Mouse (Mus musculus): ENCODE measurements around the gene Pth. TPM values are rescaled to one million over a fixed set of nuclear protein-coding genes. Genes with fewer than 3 reads are reported as not detected.

Gene Pth
- polyA plus RNA-seq (2012): not detected in 2 replicates

GRCm38 (mm10) chr7:113388470-113388869 is at the start of gene Pth:
Gene Pth, minus strand, starts transcription at chr7:113388570.

DNA sequence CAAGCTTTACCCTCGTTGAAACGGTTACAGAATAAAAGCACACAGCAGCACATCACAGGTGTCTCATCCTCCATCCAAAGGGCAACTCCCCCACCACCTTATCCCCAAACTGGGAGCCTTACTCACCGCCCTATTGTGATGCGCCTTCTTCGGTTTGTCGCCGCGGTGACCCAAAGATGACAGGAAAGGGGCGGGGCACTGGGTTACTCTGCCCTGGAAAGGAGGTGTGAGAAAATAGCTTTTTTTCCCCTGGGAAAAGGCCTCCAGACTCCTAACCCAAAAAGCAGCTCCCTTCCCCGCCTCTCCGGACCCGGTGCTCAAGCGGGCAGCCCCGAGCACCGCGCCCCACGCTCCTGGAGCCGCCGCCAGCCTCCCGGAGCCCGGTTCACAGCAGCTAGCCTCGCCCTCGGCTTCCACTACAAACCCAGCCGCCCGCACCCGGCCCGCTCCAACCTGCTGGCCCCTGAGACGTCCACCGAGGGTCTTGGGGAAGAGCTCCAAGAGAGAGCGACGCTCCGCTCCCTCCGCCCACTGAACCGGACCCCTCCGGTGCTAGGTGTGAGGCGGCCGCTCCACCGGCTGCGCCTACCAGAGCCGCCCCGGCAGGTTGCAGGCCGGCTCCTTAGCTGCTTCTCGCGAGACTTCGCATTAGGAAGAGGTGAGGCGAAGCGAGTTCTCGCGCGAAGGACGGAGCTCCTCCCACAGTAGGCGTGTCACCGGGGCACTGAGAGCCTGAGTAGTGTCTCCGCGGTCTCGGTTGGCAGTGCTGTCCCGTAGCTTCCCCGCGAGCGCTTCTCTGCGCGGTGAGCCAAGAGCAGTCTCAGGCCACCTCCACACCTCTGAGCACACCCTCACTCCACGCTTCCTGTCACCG is 19.4 kb downstream of the Pth start, which contains the start of gene Btbd10:
Gene Btbd10 (minus strand): TSS at position 647 of the 874 bp plus-strand sequence.

Other genes starting within 250 kb of the Pth start
- 2.3 TPM in 2 replicates for gene Arntl, start 181.1 kb downstream of the Pth start, polyA plus RNA-seq (2012)
- 9.2 and 12.3 TPM in 2 replicates for gene Btbd10, start 19.2 kb downstream of the Pth start, polyA plus RNA-seq (2012)
- gene Far1, start 125.3 kb upstream of the Pth start, polyA plus RNA-seq (2012): 8.7 and 9.6 TPM in 2 replicates

Data from megakaryocyte-erythroid progenitor cell, adult 5 weeks (primary cell).